Mouse (Mus musculus): ENCODE measurements around the gene Ndst2.
"Not testable (repeated sequence)": the region's sequence is repeated elsewhere in the genome, so short reads cannot be mapped to it uniquely, and the experiment has no call there.

Gene Ndst2

GRCm38 (mm10) chr14:20737306-20737705, 2.9 kb upstream of the Ndst2 start:
- peak; percentile 97 for DNase-seq

DNA sequence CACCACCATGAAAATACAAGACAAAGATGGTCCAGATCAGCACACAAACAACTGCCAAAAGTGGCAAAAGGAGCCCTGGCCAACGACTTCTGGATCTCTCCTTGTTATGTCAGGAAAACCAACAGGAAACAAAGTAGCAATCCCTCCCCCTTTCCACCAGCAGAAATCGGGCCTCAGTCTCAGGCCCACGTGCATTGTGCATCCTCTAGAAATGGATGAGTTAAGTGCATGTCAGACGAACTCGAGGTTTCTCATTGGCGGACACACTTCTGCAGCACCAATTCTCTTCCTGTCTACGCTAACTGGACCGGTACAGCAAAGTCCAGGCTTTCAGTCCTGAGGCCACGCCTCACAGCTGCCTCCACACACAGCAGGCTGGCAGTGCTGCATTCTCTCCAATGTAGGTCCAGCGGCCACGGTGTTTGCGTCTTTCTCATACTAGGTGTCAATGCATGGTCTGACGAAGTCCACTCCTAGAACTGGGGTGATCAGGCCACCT, 1.6 kb upstream of the Ndst2 start:
- DNase-seq, result peak; percentile 94

DNA sequence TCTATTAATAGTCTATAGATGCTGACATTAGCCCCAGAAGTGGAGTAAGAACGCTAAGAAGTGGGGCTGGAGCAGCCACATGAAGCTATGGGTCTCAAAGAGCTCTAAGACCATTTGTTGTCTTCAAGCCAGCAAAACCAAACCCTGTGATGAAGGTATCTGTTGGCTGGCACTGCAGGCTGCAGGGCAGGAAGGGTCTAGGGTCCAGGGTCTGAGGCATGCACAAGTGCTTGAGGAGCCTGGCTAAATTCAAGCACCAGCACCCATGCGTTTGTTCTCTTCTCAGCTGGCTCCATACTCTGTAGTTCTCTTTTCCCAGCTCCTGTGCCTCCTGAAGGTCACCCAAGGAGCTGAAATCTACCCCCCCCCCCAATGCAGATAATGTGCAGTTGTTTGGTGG, 690 bp upstream of the Ndst2 start:
- DNase-seq, result peak; percentile 92

- peak; percentile 92 for DNase-seq
Measured at GRCm38 (mm10) chr14:20733041-20733951, 1.1 kb downstream of the Ndst2 start.

- DNase-seq, result peak; percentile 94
Measured at GRCm38 (mm10) chr14:20730853-20731602, 3.3 kb downstream of the Ndst2 start.

- no peak for DNase-seq
Measured at GRCm38 (mm10) chr14:20729871-20730270, 4.5 kb downstream of the Ndst2 start.

GRCm38 (mm10) chr14:20725660-20726339, 8.6 kb downstream of the Ndst2 start:
- DNase-seq, result no peak

DNA sequence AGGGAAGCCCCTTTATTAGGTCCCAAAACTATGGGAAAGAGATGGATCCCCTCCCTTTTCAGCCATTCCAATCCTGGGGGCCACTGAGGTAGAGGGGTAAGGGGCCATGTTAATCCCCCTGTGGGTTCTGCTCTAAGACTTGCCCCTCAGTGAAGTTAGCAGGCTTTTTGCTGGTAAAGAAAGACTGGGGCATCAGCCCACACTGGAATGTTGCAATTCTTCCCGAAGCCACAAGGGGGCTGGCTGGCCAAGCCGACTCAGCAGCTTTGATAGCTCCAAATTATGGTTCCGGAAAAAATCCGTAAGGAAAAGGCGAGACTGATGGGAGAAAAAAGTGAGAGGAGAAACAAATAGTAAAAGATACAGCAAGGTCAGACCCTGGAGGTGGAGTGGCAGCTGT, 10.3 kb downstream of the Ndst2 start:
- peak; percentile 95 for DNase-seq

- no peak for DNase-seq
Measured at GRCm38 (mm10) chr14:20723006-20723405, 11.4 kb downstream of the Ndst2 start.

DNA sequence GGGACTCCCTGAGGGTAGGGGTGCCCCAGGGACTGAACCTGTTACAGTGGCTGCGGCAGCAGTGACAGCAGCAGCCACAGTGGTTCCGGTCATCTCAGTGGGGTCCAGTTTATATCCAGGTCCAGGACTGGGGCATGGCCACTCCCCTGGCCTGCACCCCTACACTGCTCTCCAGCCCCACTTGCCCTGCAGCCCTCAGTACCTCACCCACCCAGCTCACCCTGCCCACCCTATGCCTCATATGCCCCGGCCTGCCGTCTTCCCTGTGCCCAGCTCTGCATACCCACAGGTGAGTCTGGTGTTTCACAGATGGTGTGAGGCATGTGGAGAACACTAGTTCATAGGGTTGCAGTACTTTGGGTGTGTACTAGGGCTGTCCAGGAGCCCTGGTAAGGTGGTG, 13.0 kb downstream of the Ndst2 start:
- peak; percentile 91 for DNase-seq

DNA sequence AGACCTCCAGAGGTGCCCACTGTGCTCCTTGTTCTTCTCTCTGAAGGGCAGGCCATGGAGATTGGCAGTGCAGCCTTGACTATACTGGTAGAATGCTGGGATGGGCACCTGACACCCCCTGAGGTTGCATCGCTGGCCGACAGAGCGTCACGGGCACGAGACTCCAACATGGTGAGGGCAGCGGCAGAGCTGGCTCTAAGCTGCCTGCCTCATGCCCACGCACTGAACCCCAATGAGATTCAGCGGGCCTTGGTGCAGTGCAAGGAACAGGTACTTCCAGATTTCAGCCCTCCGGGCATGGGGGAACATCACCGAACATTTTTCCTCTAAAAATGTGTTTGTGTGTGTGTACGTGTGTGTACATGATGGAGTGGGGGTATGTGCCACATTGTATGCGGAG, 14.6 kb downstream of the Ndst2 start:
- peak; percentile 90 for DNase-seq

GRCm38 (mm10) chr14:20718443-20718842, 15.9 kb downstream of the Ndst2 start:
- DNase-seq, result peak; percentile 91

DNA sequence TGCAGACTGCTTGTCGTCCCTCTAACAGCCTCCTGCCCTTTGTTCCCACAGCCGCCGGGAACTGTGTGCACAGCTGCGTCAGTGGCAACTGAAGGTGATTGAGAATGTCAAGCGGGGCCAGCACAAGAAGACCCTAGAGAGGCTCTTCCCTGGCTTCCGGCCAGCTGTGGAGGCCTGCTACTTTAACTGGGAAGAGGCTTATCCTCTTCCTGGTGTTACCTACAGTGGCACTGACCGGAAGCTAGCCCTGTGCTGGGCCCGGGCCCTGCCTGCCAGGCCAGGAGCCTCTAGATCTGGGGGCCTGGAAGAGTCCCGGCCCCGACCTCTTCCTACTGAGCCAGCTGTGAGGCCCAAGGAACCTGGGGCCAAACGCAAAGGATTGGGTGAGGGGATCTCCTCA, 20.5 kb downstream of the Ndst2 start:
- DNase-seq, result peak; percentile 90

DNA sequence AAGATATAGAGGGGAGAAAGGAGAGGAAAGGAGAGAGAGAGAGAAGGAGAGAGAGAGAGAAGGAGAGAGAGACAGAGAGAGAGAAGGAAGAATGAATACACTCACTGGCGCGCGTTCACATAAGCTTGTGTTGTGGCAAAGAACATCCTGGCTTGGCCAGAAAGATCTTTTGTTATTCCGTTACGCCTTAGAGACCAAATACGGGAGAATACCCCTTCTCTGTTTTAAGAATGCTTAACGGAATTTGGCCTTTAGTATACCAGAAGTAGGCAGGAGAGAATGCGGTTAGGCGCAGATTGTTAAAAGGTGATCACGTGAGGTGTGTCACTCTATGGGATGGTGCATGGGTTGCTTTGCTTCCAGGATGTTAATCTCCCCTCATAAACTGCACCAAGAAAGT, 26.1 kb downstream of the Ndst2 start:
- DNase-seq, result no peak

- DNase-seq, result peak; percentile 99
Measured at GRCm38 (mm10) chr14:20707201-20708190, 26.9 kb downstream of the Ndst2 start, which contains the start of gene Zswim8. Zswim8 (plus strand) TSS chr14:20707552.

DNA sequence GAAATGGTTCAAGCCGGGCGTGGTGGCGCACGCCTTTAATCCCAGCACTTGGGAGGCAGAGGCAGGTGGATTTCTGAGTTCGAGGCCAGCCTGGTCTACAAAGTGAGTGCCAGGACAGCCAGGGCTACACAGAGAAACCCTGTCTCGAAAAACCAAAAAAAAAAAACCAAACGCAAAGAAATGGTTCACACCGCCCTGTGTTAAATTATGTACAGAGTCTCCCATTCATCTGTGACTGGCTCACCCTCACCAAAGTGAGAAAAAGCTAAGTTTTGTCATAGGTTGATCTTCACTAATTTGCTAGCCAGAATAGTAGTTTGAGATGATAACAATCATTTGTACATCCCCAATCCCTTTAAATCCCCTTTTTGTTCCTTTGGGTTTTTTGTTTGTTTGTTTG, 30.9 kb downstream of the Ndst2 start:
- not testable (repeated sequence) for DNase-seq

- peak; percentile 99 for DNase-seq
Measured at GRCm38 (mm10) chr14:20702741-20703381, 31.5 kb downstream of the Ndst2 start, which contains the start of gene Chchd1. Chchd1 (plus strand) TSS chr14:20703006.

DNA sequence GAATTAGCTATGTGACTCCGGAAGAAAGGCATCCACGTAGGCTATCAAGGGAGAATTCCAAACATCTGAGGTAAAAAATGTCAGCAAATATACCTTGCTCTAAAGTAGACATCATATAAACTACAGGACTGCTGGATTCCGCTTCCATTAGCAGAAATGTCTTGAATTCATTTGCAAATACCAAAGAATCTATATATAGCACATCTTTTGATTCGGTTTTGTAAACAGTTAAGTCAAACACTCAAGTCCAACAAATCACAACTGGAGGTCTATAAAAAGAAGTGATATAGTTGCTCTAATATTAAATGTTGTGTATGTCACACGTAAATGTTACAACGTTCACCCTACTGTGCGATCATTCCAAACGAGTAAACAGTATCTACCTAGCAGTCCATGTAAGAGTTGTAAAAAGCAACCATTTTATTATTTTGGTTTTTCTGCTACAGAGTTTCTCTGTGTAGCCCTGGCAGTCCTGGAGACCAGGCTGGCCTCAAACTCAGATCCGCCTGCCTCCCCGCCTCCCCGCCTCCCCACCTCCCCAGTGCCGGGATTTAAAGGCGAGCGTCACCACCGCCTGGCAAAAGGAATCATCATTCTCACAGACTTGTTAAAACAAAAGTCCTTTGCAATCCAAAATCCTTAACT, 32.1 kb downstream of the Ndst2 start:
- no peak for DNase-seq

- no peak for DNase-seq
Measured at GRCm38 (mm10) chr14:20701554-20701953, 32.8 kb downstream of the Ndst2 start.

DNA sequence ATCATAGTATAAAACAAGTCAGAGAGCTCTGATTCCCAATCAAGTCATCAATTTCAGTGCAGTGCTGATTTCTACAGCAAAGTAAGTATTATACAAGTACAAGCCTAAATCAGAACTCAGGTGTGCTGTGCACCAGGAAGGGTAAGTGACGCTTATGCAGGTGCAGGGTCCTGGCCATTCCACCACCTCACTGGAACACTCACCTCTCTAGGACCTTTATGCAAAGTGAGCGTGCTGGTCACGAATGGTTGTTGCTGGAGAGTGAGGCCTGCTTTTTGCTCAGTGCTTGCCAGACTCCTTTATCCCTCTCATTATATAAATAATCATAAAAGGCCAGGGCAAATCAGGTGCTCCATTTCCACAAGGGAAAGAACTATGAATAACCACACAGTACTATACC, 34.0 kb downstream of the Ndst2 start:
- peak; percentile 86 for DNase-seq

GRCm38 (mm10) chr14:20698515-20698914, 35.8 kb downstream of the Ndst2 start:
- no peak for DNase-seq
